Mouse (Mus musculus): Measurements from ENCODE around the gene Qrich1. TPM values are rescaled to one million over a fixed set of nuclear protein-coding genes. Genes with fewer than 3 reads are reported as not detected.

Qrich1 gene
- polyA plus RNA-seq, 2 experiments from 2014 or later = 71.0 to 77.8 TPM

DNA sequence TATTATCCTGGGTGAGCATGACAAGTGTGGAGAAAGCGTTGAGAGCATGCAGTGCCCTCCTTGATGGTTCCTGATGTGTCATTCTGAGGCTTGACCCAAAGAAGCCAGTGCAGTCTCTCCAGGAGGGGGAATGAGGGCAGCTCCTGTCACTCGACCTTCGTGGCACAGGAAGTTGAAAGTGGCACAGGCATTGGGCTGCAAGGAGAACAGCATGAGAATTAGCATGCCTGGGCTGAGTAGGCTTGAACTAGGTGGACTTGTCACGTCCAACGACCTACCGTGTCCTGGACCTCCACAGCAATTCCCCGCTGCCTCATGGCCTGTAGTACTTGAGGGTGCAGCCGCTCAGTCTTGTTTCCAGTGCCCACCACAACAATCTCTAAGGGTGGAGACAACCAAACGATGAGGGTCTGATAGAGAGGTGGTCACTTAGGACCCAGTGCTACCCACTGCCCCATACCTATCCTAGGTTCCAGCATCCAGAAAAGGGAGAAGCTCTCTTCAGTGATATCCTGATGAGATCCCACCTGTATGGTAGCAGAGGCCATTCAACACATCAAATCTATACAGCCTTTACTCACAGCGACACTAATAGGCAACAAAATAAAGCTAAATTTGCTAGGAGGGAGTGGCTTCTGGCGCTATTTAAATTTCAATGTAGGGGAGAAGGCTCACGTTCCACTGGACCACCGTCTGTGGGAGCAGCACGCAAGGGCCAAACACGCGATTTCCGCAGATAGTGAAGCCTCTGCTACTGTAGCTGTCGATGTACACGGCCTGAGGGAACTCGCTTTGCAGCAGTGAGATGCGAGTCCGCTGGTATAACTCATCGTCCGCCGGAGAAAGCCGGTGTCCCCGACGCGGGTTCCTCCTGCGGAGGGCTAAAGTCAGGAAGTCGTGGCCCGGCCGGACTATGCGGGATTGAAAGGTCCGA, 49.5 kb downstream of the Qrich1 start:
- no peak for ATAC-seq

GRCm38 (mm10) chr9:108566815-108567776, 50.5 kb downstream of the Qrich1 start, which contains the start of gene Ndufaf3:
Ndufaf3 (minus strand) TSS chr9:108567434.
- peak; percentile 72 for ATAC-seq

DNA sequence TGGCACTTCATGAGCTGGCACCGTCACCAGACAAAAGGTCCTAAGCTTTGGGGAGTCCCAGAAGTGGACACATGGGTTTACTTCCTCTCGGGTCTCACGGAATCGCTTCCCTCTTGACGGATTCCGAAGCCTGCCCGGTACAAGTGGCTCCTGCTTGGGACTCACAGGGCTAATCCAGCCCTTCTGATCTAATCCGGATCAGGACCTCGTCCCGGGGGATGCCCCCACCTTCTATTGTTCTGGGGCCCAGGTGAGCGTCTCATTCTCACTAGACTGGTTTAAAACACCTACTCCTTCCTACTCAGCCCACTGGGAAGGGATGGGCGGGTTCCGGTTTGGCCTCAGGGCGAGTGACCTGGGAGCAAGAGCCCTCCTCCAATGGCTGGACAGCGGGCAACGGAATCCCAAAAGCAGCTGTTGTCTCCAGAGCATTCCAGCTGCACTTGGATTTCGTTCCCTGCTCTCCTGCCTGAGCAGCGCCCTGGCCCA, 51.4 kb downstream of the Qrich1 start:
- no peak for ATAC-seq

DNA sequence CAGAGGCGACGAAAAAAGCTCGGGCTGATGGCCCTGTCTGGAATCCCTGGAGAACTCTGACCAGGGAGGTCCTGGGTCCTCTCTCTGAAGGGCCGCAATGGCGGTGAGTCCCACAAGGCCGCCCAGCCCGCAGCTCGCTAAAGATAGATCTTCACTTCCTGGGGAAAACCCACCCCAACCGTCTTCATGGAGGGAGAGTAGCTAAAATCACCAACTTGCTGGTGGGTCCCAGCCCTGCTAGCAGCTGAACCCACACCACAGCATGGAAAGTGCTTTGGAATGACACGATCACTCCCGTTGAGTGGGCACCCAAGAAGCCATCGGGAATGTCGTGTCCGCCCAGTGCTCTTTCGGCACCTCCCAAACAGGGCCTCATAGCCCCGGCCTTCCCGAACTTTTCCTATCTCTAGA, 51.9 kb downstream of the Qrich1 start:
- no peak for ATAC-seq

GRCm38 (mm10) chr9:108569381-108570206, 53.0 kb downstream of the Qrich1 start, which contains the start of gene Dalrd3:
Dalrd3 (plus strand) TSS chr9:108569886.
- peak; percentile 61 for ATAC-seq

- ATAC-seq = no peak
Observed at GRCm38 (mm10) chr9:108570207-108570896, 53.7 kb downstream of the Qrich1 start.

GRCm38 (mm10) chr9:108571401-108571973, 54.9 kb downstream of the Qrich1 start:
- no peak for ATAC-seq

- no peak for ATAC-seq
Observed at GRCm38 (mm10) chr9:108572321-108572720, 55.7 kb downstream of the Qrich1 start.

DNA sequence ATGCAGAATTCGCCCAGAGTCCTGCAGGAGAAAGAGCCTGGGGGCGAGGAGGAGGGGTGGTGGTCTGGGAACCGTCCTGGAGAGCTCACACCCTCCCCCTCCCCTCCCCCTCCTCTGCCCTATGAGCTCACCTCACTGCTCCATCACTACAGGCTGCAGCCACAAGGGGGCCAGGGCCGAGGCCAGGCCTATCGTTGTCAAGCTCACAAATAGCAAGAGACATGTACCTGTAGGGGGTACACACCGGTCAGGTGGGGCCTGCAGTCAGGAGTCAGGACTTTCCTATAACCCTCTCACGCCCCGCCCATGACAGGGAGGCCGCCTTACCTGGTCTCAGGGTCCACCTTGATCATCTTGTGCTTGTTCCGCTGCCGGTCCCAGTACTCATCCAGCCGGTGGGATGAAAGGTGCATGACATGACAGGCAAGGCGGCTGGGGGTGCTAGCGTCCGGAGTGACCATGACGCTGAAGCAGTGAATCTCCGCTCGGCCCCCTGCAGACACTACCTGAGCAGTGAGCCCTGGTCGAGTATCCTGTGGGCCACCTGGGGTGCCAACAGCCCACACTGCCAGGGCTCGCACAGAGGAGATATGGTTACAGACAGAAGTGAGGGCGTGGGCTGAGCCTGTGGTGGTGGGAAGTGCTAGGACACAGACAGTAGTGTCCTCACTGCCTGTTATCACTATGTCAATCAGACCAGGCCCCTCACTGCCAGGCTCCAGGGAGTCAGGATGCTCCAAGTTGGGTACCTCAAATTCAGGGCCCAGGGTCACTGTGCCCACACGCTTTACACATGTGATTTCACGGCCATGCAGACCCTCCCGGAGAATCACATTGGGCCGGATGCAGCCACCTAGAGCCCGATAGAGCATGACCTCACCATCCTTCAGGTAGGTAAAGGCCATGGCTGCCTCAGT, 57.4 kb downstream of the Qrich1 start:
- ATAC-seq = no peak

- ATAC-seq = no peak
Observed at GRCm38 (mm10) chr9:108574921-108575320, 58.3 kb downstream of the Qrich1 start.

GRCm38 (mm10) chr9:108575321-108576297, 59.0 kb downstream of the Qrich1 start:
- no peak for ATAC-seq

- no peak for ATAC-seq
Observed at GRCm38 (mm10) chr9:108577025-108577424, 60.4 kb downstream of the Qrich1 start.

GRCm38 (mm10) chr9:108577934-108578544, 61.4 kb downstream of the Qrich1 start:
- no peak for ATAC-seq

DNA sequence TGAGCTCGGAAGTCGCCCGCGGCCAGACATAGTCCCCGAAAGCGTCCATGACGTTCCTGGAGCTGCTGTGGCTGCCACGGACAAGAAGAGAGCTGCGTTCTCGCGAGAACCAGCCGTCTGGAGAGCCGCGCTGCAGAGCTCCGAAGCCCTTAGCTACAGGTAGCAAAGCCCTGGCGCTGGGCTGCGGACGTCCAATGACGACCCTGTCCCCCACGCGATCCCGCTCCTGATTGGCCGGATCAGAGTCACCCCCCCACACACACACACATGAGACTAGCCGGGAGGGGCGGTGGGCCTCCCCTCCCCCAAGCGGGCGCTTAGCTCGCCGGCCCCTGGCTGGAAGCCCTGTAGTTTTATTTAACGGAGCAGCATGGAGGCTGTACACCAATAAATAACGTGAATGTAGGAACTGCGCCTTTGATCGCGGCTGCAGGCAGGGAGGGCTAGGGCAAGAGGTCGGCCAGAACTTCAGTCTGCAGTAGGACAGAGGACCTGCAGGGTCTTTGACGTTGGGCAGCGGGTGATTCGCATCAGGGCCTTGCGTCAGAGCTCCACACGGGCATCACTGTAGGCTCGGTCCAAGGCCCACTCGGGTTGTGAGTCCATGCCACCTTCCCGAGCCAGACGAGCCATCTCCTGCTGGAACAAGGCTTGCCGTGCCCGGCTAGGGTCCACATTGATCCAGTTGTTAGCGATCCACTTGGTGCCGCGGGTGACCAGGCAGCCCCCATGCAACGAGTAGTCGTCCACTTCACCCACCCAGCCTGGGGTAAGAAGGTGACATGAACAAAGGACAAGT, 62.1 kb downstream of the Qrich1 start, which contains the start of gene Wdr6:
TSS of gene Wdr6 (minus strand) at position 195 of the 799 bp plus-strand sequence.
- peak; percentile 98 for ATAC-seq

- no peak for ATAC-seq
Observed at GRCm38 (mm10) chr9:108579344-108579690, 62.7 kb downstream of the Qrich1 start.

DNA sequence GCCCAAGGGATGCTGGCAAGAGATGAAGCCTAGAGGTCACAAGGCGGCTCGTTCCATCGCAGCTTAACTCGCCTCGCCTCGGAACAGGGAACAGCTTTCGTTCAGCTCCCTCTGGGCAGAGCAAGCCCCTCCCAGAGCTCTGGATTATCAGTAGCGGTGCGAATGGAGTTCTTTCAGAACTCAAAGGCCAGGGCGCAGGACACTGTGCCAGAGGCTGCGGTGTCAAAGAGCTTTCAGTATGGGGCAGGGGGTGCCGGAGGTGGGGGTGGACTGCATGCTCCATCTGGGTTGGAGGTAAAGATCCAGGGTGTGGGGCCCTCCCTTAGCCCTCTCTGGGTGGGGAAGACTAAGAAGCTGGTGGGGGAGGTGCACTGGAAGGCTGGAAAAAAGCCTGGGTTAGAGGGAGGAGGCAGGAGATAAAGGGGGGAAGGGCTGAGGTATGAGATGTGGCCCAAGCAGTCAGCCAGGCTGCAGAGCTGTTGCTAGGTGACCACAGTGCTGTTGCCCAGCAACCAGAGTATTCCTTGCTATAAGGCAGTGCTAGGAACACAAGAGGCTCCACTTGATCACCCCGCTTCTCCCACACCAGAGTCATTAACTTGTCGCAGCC, 71.1 kb downstream of the Qrich1 start:
- no peak for ATAC-seq

DNA sequence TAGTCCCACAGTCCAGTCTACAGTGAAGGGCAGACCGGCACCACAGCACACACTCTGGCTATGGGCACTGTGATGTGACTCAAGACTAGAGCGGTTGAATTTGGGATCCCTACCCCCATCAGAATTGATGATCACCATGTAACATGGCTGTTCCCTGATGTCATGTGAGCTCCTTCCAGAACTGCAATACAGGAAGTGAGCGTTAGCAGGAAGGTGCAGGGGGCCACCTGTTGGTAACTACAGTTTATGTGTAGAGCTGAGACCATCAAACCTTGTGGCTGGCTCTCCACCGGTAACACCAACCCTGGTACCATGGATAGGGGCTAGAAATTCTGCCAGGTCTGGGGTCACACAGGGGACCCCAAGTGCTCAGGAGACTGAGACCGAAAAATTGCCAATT, 72.6 kb downstream of the Qrich1 start:
- no peak for ATAC-seq
